Comparison of ENCODE assay signal across 9 mouse cellular contexts in the genomic region with DNA sequence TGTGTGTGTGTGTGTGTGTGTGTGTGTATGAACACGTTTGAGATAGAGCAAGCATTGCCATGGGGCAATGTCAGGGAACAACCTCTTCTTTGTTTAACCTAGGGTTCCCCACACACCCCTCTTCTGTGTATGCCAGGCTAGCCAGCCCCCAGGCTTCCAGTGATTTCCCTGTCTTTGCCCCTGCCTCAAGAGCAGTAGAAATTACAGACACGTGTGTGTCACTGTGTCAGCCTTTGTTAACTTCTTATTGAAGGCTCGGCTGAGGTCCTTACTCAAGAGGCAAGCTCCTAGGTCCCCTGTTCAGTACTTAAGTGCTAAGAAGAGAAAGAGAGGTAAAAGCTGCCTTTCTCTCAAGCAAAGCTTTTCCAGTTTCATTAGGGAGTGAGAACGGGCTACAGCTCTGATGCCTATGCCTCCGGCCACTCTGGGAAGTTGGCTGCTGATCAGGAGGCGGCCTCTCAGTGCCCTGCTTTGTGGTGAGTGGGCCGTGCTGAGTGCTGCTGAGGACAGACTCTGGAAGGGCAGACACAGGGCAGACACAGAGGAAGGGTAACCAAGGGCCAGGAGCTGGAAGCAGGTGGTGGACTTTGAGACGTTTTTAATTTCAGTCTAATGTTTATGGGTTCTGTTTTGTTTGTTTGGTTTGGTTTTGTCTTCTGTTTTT.
DNase-seq lines count a peak whose midpoint lies in the region; ATAC-seq and TF ChIP-seq lines count a peak whose summit lies in the region.
"Had no signal": no experiment of that assay in that cellular context is flagged by ENCODE, and none has a peak within 500 bp of the region (broad histone marks: within the 10 kb centered on the region; RNA-seq: fewer than 3 reads in every experiment).

No protein-coding gene starts in this region.

- no peak overlapping the region for H3K4me2 ChIP-seq in forebrain, embryonic 12.5 days
- H3K4me2 ChIP-seq in stomach, postnatal 0 days (replicated peaks; ENCODE audit: low read depth) = no peak overlapping the region

- DNase-seq in testis, postnatal 10 days (ENCODE audit: low spot score) = peak; percentile 52
- DNase-seq in testis, postnatal 14 days (ENCODE audit: low spot score) = no peak
- DNase-seq in heart, postnatal 10 days = peak; percentile 78 to 85
- DNase-seq in layer of hippocampus, adult 2 months (ENCODE audit: low spot score in 2 of 2) = peak; percentile 46 to 53
- peak; percentile 60 to 70 for DNase-seq in lung, postnatal 4 days
- peak; percentile 43 for DNase-seq in stomach, postnatal 0 days (ENCODE audit: low spot score)
- DNase-seq in B cell, adult 2 months = no peak

- H3K4me3 ChIP-seq in forebrain, embryonic 12.5 days (replicated peaks) = no peak overlapping the region
- no peak overlapping the region; the same call in 1 of the 2 replicates for H3K4me3 ChIP-seq in layer of hippocampus, adult 2 months
- H3K4me3 ChIP-seq in stomach, postnatal 0 days (ENCODE audit: low read depth, low read length) = no peak overlapping the region

- WGBS in forebrain, embryonic 12.5 days = 16% methylated on average over 8 of the region's 8 CpGs
- WGBS in stomach, postnatal 0 days = 26% methylated on average over 8 of the region's 8 CpGs

- H3K27ac ChIP-seq in forebrain, embryonic 12.5 days = peak overlapping the region; percentile 47
- peak overlapping the region; percentile 75; the same call in 1 of the 2 replicates for H3K27ac ChIP-seq in layer of hippocampus, adult 2 months
- peak overlapping the region; percentile 58; the same call in 1 of the 2 replicates for H3K27ac ChIP-seq in stomach, postnatal 0 days (replicated peaks)

- H3K36me3 ChIP-seq in forebrain, embryonic 12.5 days (replicated peaks) = no peaks in the 10 kb centered on the region
- H3K36me3 ChIP-seq in stomach, postnatal 0 days (ENCODE audit: control insufficient read depth, insufficient read depth, low read length) = no peaks in the 10 kb centered on the region

- peaks cover 10% of the 10 kb centered on the region for H3K4me1 ChIP-seq in forebrain, embryonic 12.5 days
- H3K4me1 ChIP-seq in stomach, postnatal 0 days (replicated peaks; ENCODE audit: control insufficient read depth, insufficient read depth) = 0 out of 2 replicates have a peak, but pooled peaks cover 2% of the 10 kb centered on the region

- peak; percentile 79; the same call in 1 of the 2 replicates for ATAC-seq in forebrain, embryonic 12.5 days (ENCODE audit: low FRiP score)
- ATAC-seq in stomach, postnatal 0 days (ENCODE audit: low FRiP score, low TSS enrichment) = peak; percentile 63; the same call in 1 of the 2 replicates
- ATAC-seq: Patski had no signal

- no peak overlapping the region for H3K9ac ChIP-seq in forebrain, embryonic 12.5 days
- H3K9ac ChIP-seq in stomach, postnatal 0 days (ENCODE audit: low read length) = no peak overlapping the region

- H3K9me3 ChIP-seq in forebrain, embryonic 12.5 days = no peaks in the 10 kb centered on the region
- no peaks in the 10 kb centered on the region for H3K9me3 ChIP-seq in stomach, postnatal 0 days (ENCODE audit: control insufficient read depth, low read length)

- TF ChIP-seq EP300 in stomach, postnatal 0 days (optimal IDR thresholded peaks at IDR 0.05) = no peak

- 0 out of 2 replicates have a peak, but pooled peaks cover 3% of the 10 kb centered on the region for H3K27me3 ChIP-seq in forebrain, embryonic 12.5 days
- H3K27me3 ChIP-seq in stomach, postnatal 0 days (ENCODE audit: control insufficient read depth, insufficient read depth, low read length) = no peaks in the 10 kb centered on the region
- H3K27me3 ChIP-seq: Patski had no signal

- intact Hi-C loops in heart, postnatal 10 days (cut with DNase I) = no loop called here

- TF ChIP-seq CTCF in layer of hippocampus, adult 2 months (conservative IDR thresholded peaks at IDR 0.05) = no peak
- TF ChIP-seq CTCF in stomach, postnatal 0 days (IDR thresholded peaks at IDR 0.05; ENCODE audit: low read depth) = no peak

Comparison
In these comparisons a context has a peak if more than half of its experiments do, and no peak if none do; other contexts are left out.
1. DNase-seq: peak in testis, postnatal 10 days (single experiment), heart, postnatal 10 days (2 of 2), layer of hippocampus, adult 2 months (2 of 2), lung, postnatal 4 days (2 of 2) and stomach, postnatal 0 days (single experiment); none in testis, postnatal 14 days (single experiment) and B cell, adult 2 months (0 of 2).
2. Peak in every context shown above with its lines, with median percentiles within 50 percentile points of each other: H3K27ac ChIP-seq.